Mouse (Mus musculus): Measurements from ENCODE around the gene Nisch. TPM values are rescaled to one million over a fixed set of nuclear protein-coding genes. Genes with fewer than 3 reads are reported as not detected.

Nisch gene
- 346 and 377 TPM in 2 replicates for polyA plus RNA-seq (2014; fragmentation: Nextera tagmentation; extraction: Ambion mirVana)

DNA sequence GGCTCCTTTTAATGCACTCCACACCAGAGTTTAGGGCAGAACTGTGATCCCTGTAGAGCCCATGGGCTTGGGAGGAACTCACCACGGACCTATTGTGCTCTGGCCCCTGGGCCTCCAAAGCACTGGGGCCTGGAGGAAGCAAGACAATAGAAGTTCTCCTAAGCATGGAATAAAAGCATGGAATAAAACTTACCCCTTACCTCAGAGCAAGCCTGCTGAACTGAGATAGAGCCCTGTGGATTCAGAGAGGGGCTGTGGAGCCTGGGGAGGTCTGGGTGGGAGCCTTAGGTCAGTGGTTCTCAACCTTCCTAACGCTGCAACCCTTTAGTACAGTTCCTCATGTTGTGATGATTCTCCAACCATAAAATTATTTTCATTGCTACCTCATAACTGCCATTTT, at the start of gene Nisch:
TSS of gene Nisch (minus strand) at position 101 of the 400 bp plus-strand sequence.
- H3K4me1 ChIP-seq (ENCODE audit: control insufficient read depth, insufficient read depth, low read length), result peaks cover 7% of the 10 kb centered on the region; the same call in 1 of the 2 replicates
- H3K4me3 ChIP-seq (ENCODE audit: low read depth, low read length), result no peak within 1 kb of the TSS
- H3K4me2 ChIP-seq (ENCODE audit: low read depth, severe bottlenecking), result peak within 1 kb of the TSS; percentile 29; the same call in 1 of the 2 replicates
- peak within 1 kb of the TSS; percentile 49; the same call in 1 of the 2 replicates for H3K9ac ChIP-seq (ENCODE audit: low read length)
- no peak for DNase-seq (ENCODE audit: low spot score)
- no peaks in the 10 kb centered on the region for H3K36me3 ChIP-seq (ENCODE audit: control insufficient read depth, insufficient read depth, low read length)
- ATAC-seq (ENCODE audit: insufficient number of reproducible peaks, low FRiP score, low TSS enrichment, low read depth), result no peak
- H3K9me3 ChIP-seq (ENCODE audit: control insufficient read depth, low read length), result no peaks in the 10 kb centered on the region
- 78% methylated on average over 2 of the region's 2 CpGs for WGBS
- no peak within 1 kb of the TSS for H3K27ac ChIP-seq (replicated peaks; ENCODE audit: low read depth, low read length)
- H3K27me3 ChIP-seq (ENCODE audit: control insufficient read depth, insufficient read depth, low read length), result no peaks in the 10 kb centered on the region

- no peak overlapping the region for H3K9ac ChIP-seq (ENCODE audit: low read length)
- 96% methylated on average over 9 of the region's 9 CpGs for WGBS
Measured at GRCm38 (mm10) chr14:31260932-31261331, 44.2 kb upstream of the Nisch start.

DNA sequence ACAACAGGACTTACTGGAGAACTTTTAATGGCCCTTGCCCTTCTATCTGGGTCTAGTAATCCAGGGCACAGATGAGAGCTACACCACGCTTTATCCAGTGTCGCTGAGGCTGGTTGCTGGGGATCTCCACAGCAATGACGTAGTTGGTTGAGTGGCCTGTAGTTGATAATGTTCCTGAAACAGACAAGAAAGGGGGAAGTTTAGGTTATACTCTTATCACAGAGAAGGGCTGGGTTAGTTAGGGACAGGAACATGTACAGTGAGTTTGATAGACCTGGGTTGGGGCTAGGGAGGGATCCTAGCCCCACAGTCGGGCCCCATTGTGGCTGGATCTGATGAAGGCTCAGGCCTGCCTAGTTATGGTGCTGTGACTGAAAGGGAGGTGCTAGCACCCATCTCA, 43.6 kb upstream of the Nisch start:
- H3K27ac ChIP-seq (replicated peaks; ENCODE audit: low read depth, low read length), result no peak overlapping the region
- H3K27me3 ChIP-seq (ENCODE audit: control insufficient read depth, insufficient read depth, low read length), result no peaks in the 10 kb centered on the region
- WGBS, result 96% methylated on average over 4 of the region's 4 CpGs
- no peaks in the 10 kb centered on the region for H3K4me1 ChIP-seq (ENCODE audit: control insufficient read depth, insufficient read depth, low read length)
- no peak overlapping the region for H3K4me3 ChIP-seq (ENCODE audit: low read depth, low read length)
- DNase-seq (ENCODE audit: low spot score), result no peak
- no peak overlapping the region for H3K9ac ChIP-seq (ENCODE audit: low read length)
- H3K4me2 ChIP-seq (ENCODE audit: low read depth, severe bottlenecking), result no peak overlapping the region
- peaks cover 42% of the 10 kb centered on the region for H3K36me3 ChIP-seq (ENCODE audit: control insufficient read depth, insufficient read depth, low read length)
- no peaks in the 10 kb centered on the region for H3K9me3 ChIP-seq (ENCODE audit: control insufficient read depth, low read length)
- no peak for ATAC-seq (ENCODE audit: insufficient number of reproducible peaks, low FRiP score, low TSS enrichment, low read depth)

More at GRCm38 (mm10) chr14:31260932-31261331, 44.2 kb upstream of the Nisch start:
- H3K4me2 ChIP-seq (ENCODE audit: low read depth, severe bottlenecking), result no peak overlapping the region
- DNase-seq (ENCODE audit: low spot score) (no peak), ATAC-seq (ENCODE audit: insufficient number of reproducible peaks, low FRiP score, low TSS enrichment, low read depth) (no peak)
- H3K4me1 ChIP-seq (ENCODE audit: control insufficient read depth, insufficient read depth, low read length), result no peaks in the 10 kb centered on the region
- H3K27me3 ChIP-seq (ENCODE audit: control insufficient read depth, insufficient read depth, low read length), result no peaks in the 10 kb centered on the region
- H3K4me3 ChIP-seq (ENCODE audit: low read depth, low read length), result no peak overlapping the region
- H3K9me3 ChIP-seq (ENCODE audit: control insufficient read depth, low read length), result no peaks in the 10 kb centered on the region
- no peak overlapping the region for H3K27ac ChIP-seq (replicated peaks; ENCODE audit: low read depth, low read length)
- peaks cover 37% of the 10 kb centered on the region for H3K36me3 ChIP-seq (ENCODE audit: control insufficient read depth, insufficient read depth, low read length)

GRCm38 (mm10) chr14:31258476-31259050, 41.8 kb upstream of the Nisch start:
- no peaks in the 10 kb centered on the region for H3K9me3 ChIP-seq (ENCODE audit: control insufficient read depth, low read length)
- no peak overlapping the region for H3K9ac ChIP-seq (ENCODE audit: low read length)
- no peaks in the 10 kb centered on the region for H3K4me1 ChIP-seq (ENCODE audit: control insufficient read depth, insufficient read depth, low read length)
- no peaks in the 10 kb centered on the region for H3K27me3 ChIP-seq (ENCODE audit: control insufficient read depth, insufficient read depth, low read length)
- WGBS, result 96% methylated on average over 14 of the region's 14 CpGs
- no peak for ATAC-seq (ENCODE audit: insufficient number of reproducible peaks, low FRiP score, low TSS enrichment, low read depth)
- H3K36me3 ChIP-seq (ENCODE audit: control insufficient read depth, insufficient read depth, low read length), result peaks cover 52% of the 10 kb centered on the region
- H3K4me3 ChIP-seq (ENCODE audit: low read depth, low read length), result no peak overlapping the region
- DNase-seq (ENCODE audit: low spot score), result no peak
- H3K4me2 ChIP-seq (ENCODE audit: low read depth, severe bottlenecking), result no peak overlapping the region
- H3K27ac ChIP-seq (replicated peaks; ENCODE audit: low read depth, low read length), result no peak overlapping the region

GRCm38 (mm10) chr14:31252091-31252490, 35.3 kb upstream of the Nisch start:
- H3K4me2 ChIP-seq (ENCODE audit: low read depth, severe bottlenecking), result peak overlapping the region; percentile 68
- WGBS, result 91% methylated on average over 5 of the region's 5 CpGs
- H3K9ac ChIP-seq (ENCODE audit: low read length), result peak overlapping the region; percentile 95
- no peaks in the 10 kb centered on the region for H3K27me3 ChIP-seq (ENCODE audit: control insufficient read depth, insufficient read depth, low read length)
- H3K9me3 ChIP-seq (ENCODE audit: control insufficient read depth, low read length), result no peaks in the 10 kb centered on the region
- H3K4me3 ChIP-seq (ENCODE audit: low read depth, low read length), result peak overlapping the region; percentile 98
- 0 out of 2 replicates have a peak, but pooled peaks cover 2% of the 10 kb centered on the region for H3K4me1 ChIP-seq (ENCODE audit: control insufficient read depth, insufficient read depth, low read length)
- no peak for DNase-seq (ENCODE audit: low spot score)
- peaks cover 27% of the 10 kb centered on the region for H3K36me3 ChIP-seq (ENCODE audit: control insufficient read depth, insufficient read depth, low read length)
- ATAC-seq (ENCODE audit: insufficient number of reproducible peaks, low FRiP score, low TSS enrichment, low read depth), result no peak
- H3K27ac ChIP-seq (replicated peaks; ENCODE audit: low read depth, low read length), result no peak overlapping the region

GRCm38 (mm10) chr14:31251626-31252025, 34.9 kb upstream of the Nisch start:
- Histone ChIP-seq H3K9me3 (ENCODE audit: control insufficient read depth, low read length) (no peaks in the 10 kb centered on the region), H3K4me2 (ENCODE audit: low read depth, severe bottlenecking) (peak overlapping the region; percentile 68), H3K36me3 (ENCODE audit: control insufficient read depth, insufficient read depth, low read length) (peaks cover 24% of the 10 kb centered on the region), H3K27ac (replicated peaks; ENCODE audit: low read depth, low read length) (no peak overlapping the region; the same call in 1 of the 2 replicates), H3K27me3 (ENCODE audit: control insufficient read depth, insufficient read depth, low read length) (no peaks in the 10 kb centered on the region), H3K4me1 (ENCODE audit: control insufficient read depth, insufficient read depth, low read length) (0 out of 2 replicates have a peak, but pooled peaks cover 2% of the 10 kb centered on the region), H3K9ac (ENCODE audit: low read length) (peak overlapping the region; percentile 95), H3K4me3 (ENCODE audit: low read depth, low read length) (peak overlapping the region; percentile 98)
- DNase-seq (ENCODE audit: low spot score) (no peak), ATAC-seq (ENCODE audit: insufficient number of reproducible peaks, low FRiP score, low TSS enrichment, low read depth) (0 out of 2 replicates have a peak, but pooled peaks have one; percentile 40)
- WGBS, result 3% methylated on average over 18 of the region's 18 CpGs

- WGBS, result under 1% methylated on average over 64 of the region's 75 CpGs
- Histone ChIP-seq H3K27me3 (ENCODE audit: control insufficient read depth, insufficient read depth, low read length) (no peaks in the 10 kb centered on the region), H3K9me3 (ENCODE audit: control insufficient read depth, low read length) (no peaks in the 10 kb centered on the region), H3K36me3 (ENCODE audit: control insufficient read depth, insufficient read depth, low read length) (peaks cover 19% of the 10 kb centered on the region), H3K27ac (replicated peaks; ENCODE audit: low read depth, low read length) (peak within 1 kb of the TSS; percentile 84), H3K4me2 (ENCODE audit: low read depth, severe bottlenecking) (peak within 1 kb of the TSS; percentile 68), H3K4me3 (ENCODE audit: low read depth, low read length) (peak within 1 kb of the TSS; percentile 98), H3K9ac (ENCODE audit: low read length) (peak within 1 kb of the TSS; percentile 95), H3K4me1 (ENCODE audit: control insufficient read depth, insufficient read depth, low read length) (0 out of 2 replicates have a peak, but pooled peaks cover 2% of the 10 kb centered on the region)
- DNase-seq (ENCODE audit: low spot score) (peak; percentile 99), ATAC-seq (ENCODE audit: insufficient number of reproducible peaks, low FRiP score, low TSS enrichment, low read depth) (peak; percentile 88)
Measured at GRCm38 (mm10) chr14:31251084-31251604, 34.4 kb upstream of the Nisch start, which contains the start of the genes Phf7 and Bap1. Gene Phf7, minus strand, starts transcription at chr14:31251317. Gene Bap1, plus strand, starts transcription at chr14:31251450.

- peaks cover 12% of the 10 kb centered on the region for H3K36me3 ChIP-seq (ENCODE audit: control insufficient read depth, insufficient read depth, low read length)
- no peak; the same call in 1 of the 2 replicates for ATAC-seq (ENCODE audit: insufficient number of reproducible peaks, low FRiP score, low TSS enrichment, low read depth)
Measured at GRCm38 (mm10) chr14:31250222-31251083, 33.7 kb upstream of the Nisch start.

More at GRCm38 (mm10) chr14:31250222-31251083, 33.7 kb upstream of the Nisch start:
- Histone ChIP-seq H3K9me3 (ENCODE audit: control insufficient read depth, low read length) (no peaks in the 10 kb centered on the region), H3K27ac (replicated peaks; ENCODE audit: low read depth, low read length) (peak overlapping the region; percentile 84; the same call in 1 of the 2 replicates), H3K4me3 (ENCODE audit: low read depth, low read length) (peak overlapping the region; percentile 98), H3K9ac (ENCODE audit: low read length) (peak overlapping the region; percentile 95), H3K27me3 (ENCODE audit: control insufficient read depth, insufficient read depth, low read length) (no peaks in the 10 kb centered on the region), H3K4me1 (ENCODE audit: control insufficient read depth, insufficient read depth, low read length) (0 out of 2 replicates have a peak, but pooled peaks cover 2% of the 10 kb centered on the region), H3K4me2 (ENCODE audit: low read depth, severe bottlenecking) (peak overlapping the region; percentile 68)
- no peak for DNase-seq (ENCODE audit: low spot score)
- WGBS, result 22% methylated on average over 38 of the region's 38 CpGs
